Mouse (Mus musculus): ENCODE measurements around the gene Fam89b. TPM values are rescaled to one million over a fixed set of nuclear protein-coding genes. Genes with fewer than 3 reads are reported as not detected.

The Fam89b gene
- total and polyA plus RNA-seq, 3 experiments = 29.6 to 60.2 TPM; not detected in 1

DNA sequence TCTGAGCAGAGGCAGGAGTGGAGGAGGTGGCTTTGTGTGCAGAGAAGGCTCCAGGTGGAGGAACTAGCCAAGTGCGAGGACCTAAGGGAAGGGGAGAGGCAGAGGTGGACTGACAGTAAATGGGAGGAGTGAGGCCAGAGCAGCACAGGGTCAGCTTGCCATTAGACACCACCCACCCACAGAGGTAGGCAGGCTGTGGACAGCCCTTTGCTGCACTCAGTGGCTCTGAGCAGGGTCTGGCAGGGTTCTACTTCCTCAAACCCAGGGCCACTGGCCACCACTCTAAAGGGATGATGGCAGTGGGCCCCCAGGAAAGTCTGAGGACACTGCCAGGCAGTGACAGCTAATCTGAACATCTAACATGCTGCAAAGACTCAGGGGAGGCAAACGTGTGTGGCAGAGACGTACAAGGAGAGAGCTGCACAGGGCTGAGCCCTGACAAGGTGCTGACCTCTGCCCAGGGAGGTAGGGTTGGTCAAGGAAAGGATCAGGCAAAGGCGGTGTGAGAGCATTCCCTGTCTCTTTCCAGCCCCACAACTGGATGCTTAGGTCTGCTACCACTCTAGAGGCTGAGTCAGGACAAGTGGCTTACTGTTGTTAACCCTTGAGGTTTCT, 5.4 kb downstream of the Fam89b start:
- Histone ChIP-seq H3K27me3 (ENCODE audit: control insufficient read depth in 1 of 2, insufficient read depth in 2 of 2, low read length in 2 of 2) (no peaks in the 10 kb centered on the region), H3K4me3 (ENCODE audit: control insufficient read depth in 1 of 2, insufficient read depth in 1 of 2, low read depth in 2 of 2, low read length in 2 of 2) (peak overlapping the region; percentile 32 to 70), H3K9ac (ENCODE audit: control insufficient read depth, low read depth, low read length, poor library complexity, severe bottlenecking) (peak overlapping the region; percentile 32), H3K4me1 (ENCODE audit: control insufficient read depth in 1 of 2, insufficient read depth in 2 of 2, low read length in 2 of 2) (peaks cover 3 to 38% of the 10 kb centered on the region in 2 experiments; a peak in 3 of 4 replicates), H3K36me3 (ENCODE audit: control insufficient read depth in 1 of 2, insufficient read depth in 2 of 2, low read length in 2 of 2) (peaks cover 8 to 34% of the 10 kb centered on the region in 2 experiments), H3K27ac (ENCODE audit: control insufficient read depth, low read depth, low read length) (peak overlapping the region; percentile 45), H3K79me2 (ENCODE audit: control insufficient read depth, insufficient read depth, low read length, poor library complexity) (peaks cover 39% of the 10 kb centered on the region), H3K9me3 (replicated peaks; ENCODE audit: insufficient read depth, low read length) (no peaks in the 10 kb centered on the region)
- TF ChIP-seq RCOR1 (IDR thresholded peaks at IDR 0.05; ENCODE audit: low read depth, low read length) (no peak), ELF1 (IDR thresholded peaks at IDR 0.05; ENCODE audit: low read depth, low read length) (no peak), GABPA (IDR thresholded peaks at IDR 0.05; ENCODE audit: low read depth, low read length) (no peak), SMC3 (IDR thresholded peaks at IDR 0.05; ENCODE audit: low read depth, low read length) (no peak), ETS1 (IDR thresholded peaks at IDR 0.05; ENCODE audit: low read depth, low read length) (no peak), ZNF384 (IDR thresholded peaks at IDR 0.05; ENCODE audit: low read depth, low read length) (no peak), MYB (IDR thresholded peaks at IDR 0.05; ENCODE audit: low read depth, low read length) (no peak), MAFK (IDR thresholded peaks at IDR 0.05; ENCODE audit: borderline replicate concordance, low read depth, low read length) (no peak)
- no peak for DNase-seq (ENCODE audit: low read depth, low spot score)

- peaks cover 3 to 31% of the 10 kb centered on the region in 2 experiments; a peak in 3 of 4 replicates for H3K4me1 ChIP-seq (ENCODE audit: control insufficient read depth in 1 of 2, insufficient read depth in 2 of 2, low read length in 2 of 2)
- no peaks in the 10 kb centered on the region for H3K9me3 ChIP-seq (replicated peaks; ENCODE audit: insufficient read depth, low read length)
- no peak for TF ChIP-seq MAX (IDR thresholded peaks at IDR 0.05; ENCODE audit: low read length)
- no peak for TF ChIP-seq MEF2A (IDR thresholded peaks at IDR 0.05; ENCODE audit: extremely low read depth, insufficient replicate concordance, low read depth, low read length, poor library complexity, severe bottlenecking)
- TF ChIP-seq USF2 (IDR thresholded peaks at IDR 0.05; ENCODE audit: borderline replicate concordance in 1 of 2, insufficient read depth in 1 of 2, low read depth in 1 of 2, low read length in 2 of 2) = no peak
- no peak for TF ChIP-seq NELFE (IDR thresholded peaks at IDR 0.05; ENCODE audit: low read depth, low read length)
- no peak for TF ChIP-seq MXI1 (IDR thresholded peaks at IDR 0.05; ENCODE audit: low read depth, low read length)
- no peak for TF ChIP-seq GATA1 (IDR thresholded peaks at IDR 0.05; ENCODE audit: low read depth, low read length)
- no peak for TF ChIP-seq UBTF (IDR thresholded peaks at IDR 0.05; ENCODE audit: borderline replicate concordance, insufficient read depth, low read depth, low read length)
- TF ChIP-seq ZNF384 (IDR thresholded peaks at IDR 0.05; ENCODE audit: low read depth, low read length) = no peak
- TF ChIP-seq POLR2AphosphoS2 (IDR thresholded peaks at IDR 0.05; ENCODE audit: low read length) = no peak
- TF ChIP-seq GABPA (IDR thresholded peaks at IDR 0.05; ENCODE audit: low read depth, low read length) = no peak
- no peak for TF ChIP-seq HCFC1 (IDR thresholded peaks at IDR 0.05; ENCODE audit: low read depth, low read length)
- TF ChIP-seq ZMIZ1 (IDR thresholded peaks at IDR 0.05; ENCODE audit: low read depth, low read length) = no peak
- no peak for TF ChIP-seq JUND (IDR thresholded peaks at IDR 0.05; ENCODE audit: low read depth, low read length)
- peak; percentile 13; the same call in 1 of the 2 replicates for TF ChIP-seq TAL1 (IDR thresholded peaks at IDR 0.05; ENCODE audit: low read length)
- TF ChIP-seq TCF12 (IDR thresholded peaks at IDR 0.05; ENCODE audit: low read depth, low read length) = no peak
- TF ChIP-seq ZC3H11A (IDR thresholded peaks at IDR 0.05; ENCODE audit: low read depth, low read length) = no peak
- no peak for TF ChIP-seq CHD1 (IDR thresholded peaks at IDR 0.05; ENCODE audit: low read depth, low read length)
- no peak for TF ChIP-seq E2F4 (IDR thresholded peaks at IDR 0.05; ENCODE audit: borderline replicate concordance, low read depth, low read length)
- TF ChIP-seq POLR2AphosphoS5 (IDR thresholded peaks at IDR 0.05; ENCODE audit: borderline replicate concordance, low read depth, low read length) = no peak
- TF ChIP-seq RCOR1 (IDR thresholded peaks at IDR 0.05; ENCODE audit: low read depth, low read length) = no peak
- TF ChIP-seq EP300 (IDR thresholded peaks at IDR 0.05; ENCODE audit: low read depth in 1 of 2, low read length in 2 of 2) = 0 out of 4 replicates have a peak, but pooled peaks of 1 of the 2 experiments have one; percentile 13
- TF ChIP-seq MAZ (IDR thresholded peaks at IDR 0.05; ENCODE audit: low read depth, low read length) = no peak
- TF ChIP-seq USF1 (IDR thresholded peaks at IDR 0.05; ENCODE audit: low read depth, low read length) = no peak
- 0 out of 2 replicates have a peak, but pooled peaks have one; percentile 10 for TF ChIP-seq SIN3A (IDR thresholded peaks at IDR 0.05; ENCODE audit: low read length)
- H3K27me3 ChIP-seq (ENCODE audit: control insufficient read depth in 1 of 2, insufficient read depth in 2 of 2, low read length in 2 of 2) = no peaks in the 10 kb centered on the region
- peak overlapping the region; percentile 28; the same call in 1 of the 2 replicates for H3K27ac ChIP-seq (ENCODE audit: control insufficient read depth, low read depth, low read length)
- peaks cover 8 to 34% of the 10 kb centered on the region in 2 experiments for H3K36me3 ChIP-seq (ENCODE audit: control insufficient read depth in 1 of 2, insufficient read depth in 2 of 2, low read length in 2 of 2)
- peak; percentile 41 for DNase-seq (ENCODE audit: low read depth, low spot score)
- peaks cover 30% of the 10 kb centered on the region for H3K79me2 ChIP-seq (ENCODE audit: control insufficient read depth, insufficient read depth, low read length, poor library complexity)
- H3K4me3 ChIP-seq (ENCODE audit: control insufficient read depth in 1 of 2, insufficient read depth in 1 of 2, low read depth in 2 of 2, low read length in 2 of 2) = no peak overlapping the region
- no peak overlapping the region for H3K9ac ChIP-seq (ENCODE audit: control insufficient read depth, low read depth, low read length, poor library complexity, severe bottlenecking)
These were observed 6.5 kb downstream of the Fam89b start for GRCm38 (mm10) chr19:5722848-5723425.
